Mouse (Mus musculus) liver, adult 10 weeks (tissue): ENCODE results near the gene Chchd2. TPM values are rescaled to one million over a fixed set of nuclear protein-coding genes. Genes with fewer than 3 reads are reported as not detected.

Source experiments
- polyA plus RNA-seq: library from polyadenylated mRNA; stranded (reverse); fragments of 350-450 nt; fragmentation: Illumina TruSeq; extraction: RNeasy Lipid Tissue Mini Kit (QIAGEN cat#74804); gene quantifications from one replicate; pipeline ENCODE4 v1.2.3, GENCODE M21; 2014; ENCODE audit warnings: low read depth, low replicate concordance

The Chchd2 gene
- 591 TPM for polyA plus RNA-seq

DNA sequence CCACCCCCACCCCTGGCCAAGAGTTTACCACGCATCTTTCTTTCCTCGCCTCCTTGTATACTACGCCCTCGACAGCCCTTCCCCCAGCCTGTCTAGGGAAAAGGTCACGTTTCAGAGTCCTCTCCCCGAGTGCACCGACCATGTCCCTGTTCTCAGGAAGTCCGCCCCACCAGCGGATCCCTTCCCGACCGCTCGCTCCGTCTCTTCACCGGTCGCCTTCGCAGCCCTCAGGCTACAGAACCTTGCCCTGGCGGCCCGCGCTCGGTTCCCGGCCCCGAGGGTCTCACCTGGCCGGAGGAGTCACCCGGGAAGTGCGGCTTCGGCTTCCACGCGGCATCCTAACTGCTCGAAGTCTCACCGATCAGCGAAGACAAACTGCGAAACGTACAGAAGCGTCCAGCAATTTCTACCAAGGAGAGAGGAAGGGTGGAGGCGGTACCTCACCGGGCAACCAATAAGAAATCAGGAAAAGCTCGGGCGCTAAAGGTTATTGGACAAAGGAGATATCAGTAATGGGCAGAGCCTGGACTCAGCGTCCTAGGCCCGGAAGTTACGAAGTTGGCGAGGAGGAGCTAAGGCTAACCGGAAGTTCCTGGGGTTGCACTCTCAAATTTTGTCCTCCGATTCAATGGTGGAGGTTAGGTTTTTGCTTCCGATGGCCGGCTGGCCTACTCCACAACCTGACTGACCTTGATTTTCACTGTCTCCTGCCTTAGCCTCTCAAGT is at the start of gene Chchd2:
TSS of gene Chchd2 (minus strand) at position 560 of the 726 bp plus-strand sequence.

DNA sequence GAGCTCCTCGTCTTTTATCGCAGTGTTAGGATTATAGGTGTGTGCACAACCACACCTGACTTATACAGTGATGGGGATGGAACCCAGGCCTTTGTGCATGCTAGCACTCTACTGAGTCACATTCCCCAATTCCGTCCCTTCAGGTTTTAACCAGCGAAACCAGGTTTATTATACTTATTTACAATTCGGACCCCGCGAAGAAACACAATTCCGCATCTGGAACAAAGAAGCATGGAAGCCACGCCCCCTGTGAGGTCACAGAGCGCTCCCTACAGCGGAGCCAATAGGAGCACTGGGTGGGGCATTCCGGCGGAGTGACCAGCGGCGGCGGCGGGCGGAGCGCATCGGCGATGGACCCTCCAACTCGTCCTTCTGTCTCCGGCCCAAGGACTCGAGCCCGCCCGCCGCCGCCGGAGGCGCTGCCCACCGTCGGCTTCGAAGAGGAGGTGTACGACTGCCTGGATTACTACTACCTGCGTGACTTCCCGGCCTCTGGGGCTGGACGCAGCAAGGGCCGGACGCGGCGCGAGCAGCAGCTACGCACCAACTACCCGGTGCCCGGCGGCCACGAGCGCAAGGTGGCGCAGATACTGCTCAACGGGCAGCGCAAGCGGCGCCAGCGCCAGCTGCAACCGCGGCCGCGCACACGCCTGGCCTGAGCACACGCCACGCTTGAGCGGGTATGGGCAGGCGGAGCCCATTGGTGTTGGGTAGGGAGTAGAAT is 21.1 kb upstream of the Chchd2 start, which contains the start of gene Nupr1l:
TSS of gene Nupr1l (plus strand) at position 299 of the 724 bp plus-strand sequence.

GRCm38 (mm10) chr5:129898449-129898848 is 11.2 kb upstream of the Chchd2 start, which contains the start of gene Phkg1:
TSS of gene Phkg1 (minus strand) at chr5:129898549.

DNA sequence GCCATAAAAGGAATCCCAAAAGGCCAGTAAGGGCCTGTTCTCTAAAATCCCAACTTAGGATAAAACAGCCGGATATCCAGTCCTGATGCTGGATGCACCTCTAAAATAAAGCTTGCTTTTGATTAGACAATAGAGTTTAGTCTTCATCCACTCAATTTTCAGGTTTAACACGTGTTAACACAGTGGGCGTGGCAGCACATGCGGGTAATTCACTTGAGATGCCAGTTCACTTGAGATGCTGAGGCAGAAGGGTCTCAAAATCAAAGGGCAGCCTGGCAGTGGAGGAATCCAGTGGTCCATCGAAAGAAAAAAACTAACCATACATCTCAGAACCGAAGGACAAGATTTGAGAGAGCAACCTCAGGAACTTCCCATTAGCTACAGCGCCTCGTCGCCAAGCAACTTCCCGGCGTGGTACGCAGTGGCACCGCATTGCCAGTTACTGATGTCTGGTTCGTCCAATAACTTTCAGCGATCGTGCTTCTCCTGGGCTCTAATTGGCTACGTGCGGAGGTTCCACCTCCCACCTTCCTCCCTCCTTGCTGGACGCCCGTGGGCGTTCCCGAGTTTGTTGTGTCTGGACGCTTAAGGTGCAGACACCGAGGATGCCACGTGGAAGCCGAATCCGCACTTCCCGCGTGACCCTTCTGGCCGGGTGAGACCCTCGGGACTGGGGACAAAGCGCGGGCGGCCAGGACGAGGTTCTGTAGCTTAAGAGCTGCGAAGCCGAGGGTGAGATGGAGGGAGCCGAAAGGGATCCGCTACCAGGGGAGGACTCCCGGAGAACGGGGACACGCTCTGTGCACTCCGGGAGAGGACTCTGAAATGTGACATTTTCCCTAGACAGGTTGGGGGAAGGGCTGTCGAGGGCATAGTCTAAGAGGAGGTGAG is 8.2 kb upstream of the Chchd2 start, which contains the start of gene Zbed5:
TSS of gene Zbed5 (plus strand) at position 526 of the 891 bp plus-strand sequence.

GRCm38 (mm10) chr5:129846752-129847557 is 40.3 kb downstream of the Chchd2 start, which contains the start of gene Sumf2:
TSS of gene Sumf2 (plus strand) at chr5:129846986.

Other genes with a start within 250 kb of the Chchd2 start
- gene Zfp11, start 217.4 kb downstream of the Chchd2 start, polyA plus RNA-seq = 1.9 TPM
- gene Sept14, start 179.0 kb downstream of the Chchd2 start, polyA plus RNA-seq = not detected
- 52.7 TPM for gene Mrps17, start 172.0 kb downstream of the Chchd2 start, polyA plus RNA-seq
- 12.0 TPM for gene Nipsnap2, start 162.4 kb downstream of the Chchd2 start, polyA plus RNA-seq
- gene Psph, start 100.0 kb downstream of the Chchd2 start, polyA plus RNA-seq = 1.5 TPM
- 4.9 TPM for gene Sumf2, start 40.5 kb downstream of the Chchd2 start, polyA plus RNA-seq
- gene Zbed5, start 8.3 kb upstream of the Chchd2 start, polyA plus RNA-seq = 1.4 TPM
- gene Phkg1, start 11.1 kb upstream of the Chchd2 start, polyA plus RNA-seq = not detected
- gene Nupr1l, start 21.1 kb upstream of the Chchd2 start, polyA plus RNA-seq = 2.3 TPM
- 40.5 TPM for gene Vkorc1l1, start 54.5 kb upstream of the Chchd2 start, polyA plus RNA-seq
- gene Gusb, start 115.6 kb upstream of the Chchd2 start, polyA plus RNA-seq = 10.7 TPM
- 64.9 TPM for gene Asl, start 141.8 kb upstream of the Chchd2 start, polyA plus RNA-seq
- 14.4 TPM for gene Crcp, start 141.8 kb upstream of the Chchd2 start, polyA plus RNA-seq
- 14.5 TPM for gene Tpst1, start 185.9 kb upstream of the Chchd2 start, polyA plus RNA-seq